Mouse (Mus musculus) liver, embryonic 16.5 days (tissue): ENCODE measurements around the gene Spred2. TPM values are rescaled to one million over a fixed set of nuclear protein-coding genes. Genes with fewer than 3 reads are reported as not detected.

ENCODE experiments used
- ATAC-seq: fragments of 200-750 bp; cut with Nextera tagmentation; 2 replicates; pipeline ENCODE4 v1.8.0; 2017; ENCODE audit warnings: low read depth, mild to moderate bottlenecking, moderate number of reproducible peaks, moderate library complexity
- H3K27ac ChIP-seq: fragments of 300-500 bp; sonication (generic); 2 replicates; pipeline ENCODE4 v1.5.1; 2014; ENCODE audit warnings: mild to moderate bottlenecking, low read length
- H3K27me3 ChIP-seq: fragments of 300-500 bp; sonication (generic); 2 replicates; pipeline ENCODE4 v1.6.1; 2014; ENCODE audit warnings: low read depth, low read length, mixed read lengths; ENCODE audit not compliant: control insufficient read depth, insufficient read depth
- H3K36me3 ChIP-seq: fragments of 300-500 bp; sonication (generic); 2 replicates; pipeline ENCODE4 v1.6.1; 2014; ENCODE audit warnings: mild to moderate bottlenecking; ENCODE audit not compliant: control insufficient read depth, insufficient read depth
- H3K4me1 ChIP-seq: fragments of 300-500 bp; sonication (generic); 2 replicates; pipeline ENCODE4 v1.6.1; 2014; ENCODE audit warnings: low read depth, low read length, mixed read lengths; ENCODE audit not compliant: control insufficient read depth
- H3K4me2 ChIP-seq: fragments of 300-500 bp; sonication (generic); 2 replicates; pipeline ENCODE4 v1.6.1; 2014; ENCODE audit warnings: low read depth, low read length, mixed read lengths
- H3K4me3 ChIP-seq: fragments of 300-500 bp; sonication (generic); 2 replicates; pipeline ENCODE4 v1.5.1; 2014; ENCODE audit warnings: low read depth, mild to moderate bottlenecking, low read length
- H3K9ac ChIP-seq: fragments of 300-500 bp; sonication (generic); 2 replicates; pipeline ENCODE4 v1.6.1; 2014; ENCODE audit warnings: low read depth, low read length
- H3K9me3 ChIP-seq: fragments of 300-500 bp; sonication (generic); replicated peaks from 2 replicates; pipeline ENCODE4 v1.6.1; 2016; ENCODE audit warnings: low read length; ENCODE audit not compliant: control insufficient read depth
- WGBS: fragments of 180-500 bp; shearing (Covaris S2); extraction: QIAGEN DNeasy Blood & Tissue Kit; methylation state at CpG from one replicate; pipeline ENCODE4 v1.1.7; 2014; ENCODE audit not compliant: insufficient replicate concordance; 5-methylcytosine and 5-hydroxymethylcytosine counted together
- polyA plus RNA-seq: library from polyadenylated mRNA; unstranded; fragments of >200 nt; fragmentation: Nextera tagmentation; extraction: Ambion mirVana; gene quantifications from 2 replicates; pipeline ENCODE4 v1.2.1, GENCODE M21; 2015

Gene Spred2
- polyA plus RNA-seq, 1 experiment from 2014 or later = 1.3 TPM

DNA sequence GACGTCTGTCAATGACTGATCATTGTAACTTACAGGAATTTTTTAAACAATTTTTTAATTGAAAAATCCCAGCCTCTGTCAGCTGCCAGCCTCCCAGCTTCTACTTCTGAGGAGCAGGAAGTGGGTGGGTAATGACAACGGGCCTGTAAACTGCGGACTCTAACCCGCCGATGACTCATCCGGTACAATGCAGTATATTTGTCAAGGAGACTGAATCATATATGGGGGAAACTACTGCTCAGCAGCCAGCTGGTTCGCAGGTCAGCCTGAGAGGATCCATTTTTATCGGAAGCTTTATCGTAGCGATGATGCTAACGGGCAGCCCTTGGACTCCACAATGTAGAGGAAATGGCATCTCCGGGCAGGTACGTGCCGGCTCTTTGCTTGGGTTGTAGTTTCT lies 55.2 kb downstream of the Spred2 start:
- no peaks in the 10 kb centered on the region for H3K36me3 ChIP-seq
- H3K27me3 ChIP-seq = no peaks in the 10 kb centered on the region
- H3K4me3 ChIP-seq = peak overlapping the region; percentile 13; the same call in 1 of the 2 replicates
- 25% methylated on average over 14 of the region's 14 CpGs for WGBS
- H3K9me3 ChIP-seq = no peaks in the 10 kb centered on the region
- H3K4me1 ChIP-seq = peaks cover 13% of the 10 kb centered on the region
- no peak overlapping the region for H3K9ac ChIP-seq
- H3K27ac ChIP-seq = peak overlapping the region; percentile 48
- peak overlapping the region; percentile 32; the same call in 1 of the 2 replicates for H3K4me2 ChIP-seq
- peak; percentile 39; the same call in 1 of the 2 replicates for ATAC-seq

DNA sequence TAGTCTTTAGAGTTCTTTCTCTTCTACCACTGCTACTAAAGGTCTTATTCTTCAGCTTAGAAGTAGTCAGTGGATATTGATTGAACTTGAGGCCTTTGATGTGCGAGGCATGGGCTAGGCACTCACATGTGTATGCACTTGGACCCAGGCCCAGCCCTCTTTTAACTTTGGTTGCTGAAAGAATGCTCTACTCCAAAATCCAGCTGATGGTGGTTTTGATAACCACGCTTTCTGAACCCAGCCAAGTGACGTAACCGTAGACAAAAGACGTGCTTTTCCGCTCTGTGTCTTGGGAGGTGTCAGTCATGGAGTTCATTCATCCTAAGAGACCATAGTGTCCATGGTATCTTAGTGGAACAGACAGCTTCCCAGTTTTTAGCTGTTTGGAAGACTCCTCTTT lies 57.9 kb downstream of the Spred2 start:
- no peaks in the 10 kb centered on the region for H3K27me3 ChIP-seq
- H3K27ac ChIP-seq = no peak overlapping the region
- ATAC-seq = no peak
- WGBS = 33% methylated on average over 6 of the region's 6 CpGs
- no peaks in the 10 kb centered on the region for H3K36me3 ChIP-seq
- no peak overlapping the region for H3K9ac ChIP-seq
- H3K4me3 ChIP-seq = no peak overlapping the region
- peaks cover 23% of the 10 kb centered on the region for H3K4me1 ChIP-seq
- no peaks in the 10 kb centered on the region for H3K9me3 ChIP-seq
- no peak overlapping the region for H3K4me2 ChIP-seq

DNA sequence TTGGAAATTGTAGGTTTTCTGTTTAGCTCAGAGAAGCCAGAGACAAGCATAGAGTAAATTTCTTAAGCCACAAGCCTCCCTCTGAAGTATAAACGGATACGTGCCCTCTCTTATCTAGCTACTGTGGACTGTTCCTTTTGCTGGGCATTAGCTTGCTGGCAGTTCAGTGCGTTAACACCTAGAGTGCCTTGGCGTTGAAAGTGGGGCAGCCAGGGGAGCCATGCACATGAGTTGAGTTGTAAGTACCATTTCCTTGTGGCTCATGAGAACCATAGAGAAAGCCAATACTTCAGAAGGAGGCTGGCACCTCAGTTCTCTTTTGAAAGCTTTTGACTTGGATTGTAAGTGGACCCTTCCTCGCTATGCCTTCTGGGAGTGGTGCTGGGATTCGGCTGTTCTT lies 58.6 kb downstream of the Spred2 start:
- 35% methylated on average over 6 of the region's 6 CpGs for WGBS
- H3K27ac ChIP-seq = no peak overlapping the region
- H3K4me2 ChIP-seq = no peak overlapping the region
- no peaks in the 10 kb centered on the region for H3K9me3 ChIP-seq
- H3K4me1 ChIP-seq = peaks cover 28% of the 10 kb centered on the region
- H3K27me3 ChIP-seq = no peaks in the 10 kb centered on the region
- H3K4me3 ChIP-seq = no peak overlapping the region
- no peaks in the 10 kb centered on the region for H3K36me3 ChIP-seq
- no peak for ATAC-seq
- no peak overlapping the region for H3K9ac ChIP-seq

DNA sequence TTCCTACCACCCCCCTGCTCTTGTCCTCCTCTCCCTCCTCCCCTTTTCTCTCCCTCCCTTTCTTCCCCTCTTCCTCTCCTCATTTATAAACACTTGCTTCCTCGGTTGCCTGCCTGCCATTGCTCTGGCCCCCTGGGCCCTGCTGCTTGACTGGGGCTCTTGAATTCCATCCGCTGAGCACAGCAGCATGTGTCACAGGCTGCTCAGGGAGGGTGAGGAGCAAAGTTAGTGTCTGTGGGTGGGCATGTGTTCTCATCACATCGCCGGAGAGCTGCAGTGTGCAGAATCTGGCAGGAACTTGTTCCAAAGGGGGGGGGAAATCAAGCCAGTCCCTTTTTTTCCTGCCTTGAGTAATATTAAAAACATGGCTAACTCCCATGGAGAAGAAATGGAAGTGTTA lies 59.1 kb downstream of the Spred2 start:
- H3K9me3 ChIP-seq = no peaks in the 10 kb centered on the region
- WGBS = 65% methylated on average over 4 of the region's 4 CpGs
- H3K27ac ChIP-seq = no peak overlapping the region
- no peak overlapping the region for H3K4me2 ChIP-seq
- no peak overlapping the region for H3K9ac ChIP-seq
- H3K4me3 ChIP-seq = no peak overlapping the region
- no peak for ATAC-seq
- H3K4me1 ChIP-seq = peaks cover 30% of the 10 kb centered on the region
- H3K36me3 ChIP-seq = no peaks in the 10 kb centered on the region
- H3K27me3 ChIP-seq = no peaks in the 10 kb centered on the region

DNA sequence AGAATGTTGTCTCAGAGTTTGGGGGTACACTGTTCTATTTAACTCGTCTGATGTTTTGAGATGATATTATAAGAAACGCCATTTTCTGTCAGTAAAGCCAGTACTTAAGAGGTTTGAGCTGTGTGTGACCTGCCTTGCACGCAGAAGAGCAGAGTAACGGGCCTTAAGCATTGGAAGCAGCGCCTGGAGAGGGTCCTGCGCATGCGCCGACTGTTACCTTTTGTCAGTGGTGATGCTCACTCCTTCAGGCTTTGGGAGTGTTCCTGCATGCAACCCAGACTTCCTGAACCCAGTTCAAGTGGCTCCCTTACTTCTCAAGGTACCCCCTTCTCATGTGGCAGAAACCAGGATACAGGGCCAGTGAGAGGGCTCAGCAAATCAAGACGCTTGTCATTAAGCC lies 59.9 kb downstream of the Spred2 start:
- H3K4me3 ChIP-seq = no peak overlapping the region
- no peak overlapping the region for H3K27ac ChIP-seq
- no peak for ATAC-seq
- peaks cover 34% of the 10 kb centered on the region for H3K4me1 ChIP-seq
- no peaks in the 10 kb centered on the region for H3K9me3 ChIP-seq
- H3K4me2 ChIP-seq = no peak overlapping the region
- H3K9ac ChIP-seq = no peak overlapping the region
- H3K27me3 ChIP-seq = no peaks in the 10 kb centered on the region
- WGBS = 80% methylated on average over 9 of the region's 9 CpGs
- H3K36me3 ChIP-seq = no peaks in the 10 kb centered on the region

DNA sequence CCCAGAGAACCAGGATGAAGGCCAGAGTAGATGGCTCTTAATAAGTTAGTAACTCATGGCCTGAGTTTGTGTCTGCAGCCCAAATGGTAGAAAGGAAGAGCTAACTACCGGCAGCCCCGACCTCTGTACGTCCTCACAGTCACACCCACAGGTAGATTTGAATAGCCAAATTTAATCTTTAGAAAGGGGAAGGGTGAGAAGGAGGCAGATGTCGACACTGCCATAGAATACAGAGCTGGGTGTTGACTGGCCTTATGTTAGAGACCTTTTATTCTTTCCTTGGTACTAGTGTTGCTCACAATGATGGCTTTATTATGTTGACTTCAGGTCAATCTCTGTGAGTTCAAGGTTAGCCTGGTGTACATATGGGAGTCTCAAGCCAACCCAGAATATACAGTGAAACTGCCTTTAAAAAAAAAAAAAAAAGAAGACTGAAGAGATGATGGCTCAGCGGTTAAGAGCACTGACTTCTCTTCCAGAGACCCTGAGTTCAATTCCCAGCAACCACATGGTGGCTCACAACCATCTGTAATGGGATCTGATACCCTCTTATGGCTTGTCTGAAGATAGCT lies 61.2 kb downstream of the Spred2 start:
- Histone ChIP-seq H3K4me1 (peaks cover 35% of the 10 kb centered on the region), H3K27ac (no peak overlapping the region), H3K4me2 (no peak overlapping the region), H3K9ac (no peak overlapping the region), H3K4me3 (no peak overlapping the region), H3K27me3 (no peaks in the 10 kb centered on the region), H3K36me3 (no peaks in the 10 kb centered on the region), H3K9me3 (no peaks in the 10 kb centered on the region)
- no peak for ATAC-seq
- WGBS = 49% methylated on average over 5 of the region's 5 CpGs

DNA sequence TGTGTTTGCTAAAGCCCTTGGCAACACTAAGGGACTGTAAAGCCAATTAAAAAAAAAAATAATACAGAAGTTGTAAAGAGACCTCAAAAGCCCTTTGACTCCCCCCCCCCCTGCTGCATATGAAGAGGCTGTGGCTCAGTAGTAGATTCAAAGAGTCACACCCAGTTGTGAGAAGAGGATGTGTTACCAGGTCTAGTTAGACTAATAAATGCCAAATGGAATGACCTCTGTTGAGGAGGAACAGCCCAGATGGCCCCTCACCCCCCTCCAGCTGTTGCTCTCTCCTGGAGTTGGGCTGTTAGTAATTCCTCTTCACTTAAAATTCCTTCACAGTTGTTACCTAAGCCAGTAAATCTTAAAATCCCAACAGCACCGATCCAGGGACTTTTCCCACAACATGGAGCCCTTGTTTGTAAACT lies 62.3 kb downstream of the Spred2 start:
- H3K9ac ChIP-seq = no peak overlapping the region
- H3K4me1 ChIP-seq = peaks cover 38% of the 10 kb centered on the region
- H3K4me2 ChIP-seq = peak overlapping the region; percentile 37
- peak overlapping the region; percentile 60 for H3K27ac ChIP-seq
- no peak overlapping the region for H3K4me3 ChIP-seq
- no peak for ATAC-seq
- no peaks in the 10 kb centered on the region for H3K36me3 ChIP-seq
- no peaks in the 10 kb centered on the region for H3K9me3 ChIP-seq
- WGBS = 6% methylated on average over 1 of the region's 1 CpGs
- H3K27me3 ChIP-seq = no peaks in the 10 kb centered on the region

DNA sequence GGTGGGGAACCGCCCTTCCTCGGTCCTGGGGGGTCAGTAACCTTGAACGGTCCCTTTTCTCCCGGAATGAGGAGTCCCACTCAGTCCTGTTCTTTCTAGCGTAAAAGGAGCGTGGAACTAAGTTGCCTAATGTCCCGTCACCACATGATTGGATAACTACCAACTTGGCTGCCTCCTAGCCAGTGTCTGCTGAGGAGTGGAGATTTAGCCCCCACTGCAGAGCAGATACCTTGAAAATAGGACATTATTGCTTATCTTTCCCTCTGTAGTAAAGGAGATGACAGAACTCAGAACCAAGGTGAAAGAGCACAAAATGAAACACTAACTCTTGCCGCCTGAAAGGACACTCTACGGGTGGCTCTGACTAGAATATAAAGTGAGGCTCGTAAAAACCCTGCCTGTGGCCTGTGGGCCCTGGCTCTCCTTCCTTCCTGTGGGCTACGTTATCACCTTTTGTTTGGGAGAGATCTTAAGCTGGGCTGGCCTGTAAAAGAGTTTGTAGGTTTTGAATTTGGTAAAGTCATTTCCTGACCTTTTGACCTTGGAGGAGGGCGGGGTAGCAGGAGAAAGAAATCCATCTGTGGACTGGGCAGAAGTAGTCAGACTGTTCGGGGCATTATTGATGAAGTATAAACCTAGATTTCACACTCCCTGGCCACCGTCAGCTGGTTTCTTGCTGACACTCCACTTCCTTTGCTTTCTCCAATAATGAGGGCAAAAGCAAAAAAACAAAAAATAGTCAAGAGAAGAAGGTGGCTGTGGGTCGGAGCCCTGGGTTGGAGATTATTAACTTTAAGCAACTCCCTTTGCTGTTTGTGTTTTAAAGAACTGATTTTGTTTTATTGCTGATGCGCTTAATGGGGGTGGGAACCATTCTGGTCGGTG lies 62.9 kb downstream of the Spred2 start:
- H3K4me1 ChIP-seq = peaks cover 37% of the 10 kb centered on the region
- H3K27ac ChIP-seq = peak overlapping the region; percentile 60
- no peak overlapping the region for H3K9ac ChIP-seq
- WGBS = 15% methylated on average over 17 of the region's 17 CpGs
- H3K4me3 ChIP-seq = no peak overlapping the region
- no peaks in the 10 kb centered on the region for H3K9me3 ChIP-seq
- H3K27me3 ChIP-seq = no peaks in the 10 kb centered on the region
- peak overlapping the region; percentile 37 for H3K4me2 ChIP-seq
- H3K36me3 ChIP-seq = no peaks in the 10 kb centered on the region
- 0 out of 2 replicates have a peak, but pooled peaks have one; percentile 10 for ATAC-seq

DNA sequence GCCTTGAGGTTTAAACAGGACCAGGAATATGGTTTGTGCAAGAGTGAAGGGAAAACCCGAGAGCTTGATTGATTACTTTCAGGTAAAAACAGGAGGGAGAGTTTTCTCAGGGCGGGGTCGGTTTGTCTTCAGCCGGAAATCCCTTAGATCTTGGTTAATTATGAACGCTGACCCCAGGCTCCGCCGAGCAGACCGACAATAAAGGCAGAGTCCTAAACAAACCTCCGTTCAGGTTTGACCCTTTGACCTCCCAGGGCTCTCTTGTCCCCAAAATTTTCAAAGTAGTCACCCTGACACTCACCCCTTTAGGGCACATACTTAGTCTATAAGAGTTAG lies 63.5 kb downstream of the Spred2 start:
- 22% methylated on average over 9 of the region's 9 CpGs for WGBS
- Histone ChIP-seq H3K4me1 (peaks cover 41% of the 10 kb centered on the region), H3K36me3 (no peaks in the 10 kb centered on the region), H3K4me2 (0 out of 2 replicates have a peak overlapping the region, but pooled peaks have one; percentile 37), H3K27me3 (no peaks in the 10 kb centered on the region), H3K9me3 (no peaks in the 10 kb centered on the region), H3K9ac (no peak overlapping the region), H3K27ac (0 out of 2 replicates have a peak overlapping the region, but pooled peaks have one; percentile 21), H3K4me3 (no peak overlapping the region)
- peak; percentile 14; the same call in 1 of the 2 replicates for ATAC-seq
